Mouse (Mus musculus): ENCODE data around the gene Odf2. TPM values are rescaled to one million over a fixed set of nuclear protein-coding genes. Genes with fewer than 3 reads are reported as not detected.
A peak's percentile ranks its signal among the peaks of the same experiment; 100 is the strongest.

Odf2 gene
- 64.3 and 67.2 TPM in 2 replicates for polyA plus RNA-seq (2014; fragmentation: Nextera tagmentation; extraction: Ambion mirVana)

- peaks cover 23% of the 10 kb centered on the region for H3K36me3 ChIP-seq (ENCODE audit: control insufficient read depth, insufficient read depth, low read length)
- H3K9me3 ChIP-seq (ENCODE audit: control insufficient read depth, low read depth, low read length) = no peaks in the 10 kb centered on the region
- peaks cover 12% of the 10 kb centered on the region for H3K4me1 ChIP-seq (ENCODE audit: control insufficient read depth, insufficient read depth, low read length)
- under 1% methylated on average over 70 of the region's 70 CpGs for WGBS
- H3K4me2 ChIP-seq (replicated peaks; ENCODE audit: low read depth, low read length) = peak within 1 kb of the TSS; percentile 87
- peak; percentile 89 for ATAC-seq (ENCODE audit: insufficient number of reproducible peaks, insufficient read depth, low FRiP score, low read depth)
- H3K27me3 ChIP-seq (ENCODE audit: control insufficient read depth, insufficient read depth, low read length) = no peaks in the 10 kb centered on the region
- peak within 1 kb of the TSS; percentile 92 for H3K9ac ChIP-seq (replicated peaks; ENCODE audit: low read depth, low read length)
- peak within 1 kb of the TSS; percentile 93 for H3K27ac ChIP-seq (ENCODE audit: low read length)
- H3K4me3 ChIP-seq (ENCODE audit: low read depth, low read length) = peak within 1 kb of the TSS; percentile 100
These were observed at the start of gene Odf2 for GRCm38 (mm10) chr2:29889066-29889944. TSS of gene Odf2 (plus strand) at chr2:29889221.

GRCm38 (mm10) chr2:29839460-29839859, 49.6 kb upstream of the Odf2 start:
- H3K4me3 ChIP-seq (ENCODE audit: low read depth, low read length) = no peak overlapping the region
- no peaks in the 10 kb centered on the region for H3K9me3 ChIP-seq (ENCODE audit: control insufficient read depth, low read depth, low read length)
- no peak overlapping the region for H3K4me2 ChIP-seq (replicated peaks; ENCODE audit: low read depth, low read length)
- peaks cover 20% of the 10 kb centered on the region for H3K36me3 ChIP-seq (ENCODE audit: control insufficient read depth, insufficient read depth, low read length)
- no peak overlapping the region for H3K9ac ChIP-seq (replicated peaks; ENCODE audit: low read depth, low read length)
- H3K27ac ChIP-seq (ENCODE audit: low read length) = no peak overlapping the region
- WGBS = 37% methylated on average over 4 of the region's 4 CpGs
- no peak for ATAC-seq (ENCODE audit: insufficient number of reproducible peaks, insufficient read depth, low FRiP score, low read depth)
- peaks cover 7% of the 10 kb centered on the region for H3K27me3 ChIP-seq (ENCODE audit: control insufficient read depth, insufficient read depth, low read length)
- no peaks in the 10 kb centered on the region for H3K4me1 ChIP-seq (ENCODE audit: control insufficient read depth, insufficient read depth, low read length)

- Histone ChIP-seq H3K4me1 (ENCODE audit: control insufficient read depth, insufficient read depth, low read length) (peaks cover 6% of the 10 kb centered on the region; the same call in 1 of the 2 replicates), H3K9ac (replicated peaks; ENCODE audit: low read depth, low read length) (no peak overlapping the region), H3K27me3 (ENCODE audit: control insufficient read depth, insufficient read depth, low read length) (peaks cover 32% of the 10 kb centered on the region), H3K9me3 (ENCODE audit: control insufficient read depth, low read depth, low read length) (no peaks in the 10 kb centered on the region), H3K36me3 (ENCODE audit: control insufficient read depth, insufficient read depth, low read length) (peaks cover 17% of the 10 kb centered on the region), H3K4me2 (replicated peaks; ENCODE audit: low read depth, low read length) (no peak overlapping the region), H3K27ac (ENCODE audit: low read length) (no peak overlapping the region), H3K4me3 (ENCODE audit: low read depth, low read length) (no peak overlapping the region)
- WGBS = 70% methylated on average over 9 of the region's 9 CpGs
- ATAC-seq (ENCODE audit: insufficient number of reproducible peaks, insufficient read depth, low FRiP score, low read depth) = no peak
These were observed 45.6 kb upstream of the Odf2 start for GRCm38 (mm10) chr2:29843231-29844105.

- no peak overlapping the region for H3K4me2 ChIP-seq (replicated peaks; ENCODE audit: low read depth, low read length)
- H3K9ac ChIP-seq (replicated peaks; ENCODE audit: low read depth, low read length) = no peak overlapping the region
- peaks cover 6% of the 10 kb centered on the region; the same call in 1 of the 2 replicates for H3K4me1 ChIP-seq (ENCODE audit: control insufficient read depth, insufficient read depth, low read length)
- 78% methylated on average over 2 of the region's 2 CpGs for WGBS
- H3K9me3 ChIP-seq (ENCODE audit: control insufficient read depth, low read depth, low read length) = no peaks in the 10 kb centered on the region
- no peak for ATAC-seq (ENCODE audit: insufficient number of reproducible peaks, insufficient read depth, low FRiP score, low read depth)
- peaks cover 13% of the 10 kb centered on the region for H3K36me3 ChIP-seq (ENCODE audit: control insufficient read depth, insufficient read depth, low read length)
- peaks cover 32% of the 10 kb centered on the region for H3K27me3 ChIP-seq (ENCODE audit: control insufficient read depth, insufficient read depth, low read length)
- H3K27ac ChIP-seq (ENCODE audit: low read length) = no peak overlapping the region
- H3K4me3 ChIP-seq (ENCODE audit: low read depth, low read length) = no peak overlapping the region
These were observed 44.9 kb upstream of the Odf2 start for GRCm38 (mm10) chr2:29844115-29844514.

DNA sequence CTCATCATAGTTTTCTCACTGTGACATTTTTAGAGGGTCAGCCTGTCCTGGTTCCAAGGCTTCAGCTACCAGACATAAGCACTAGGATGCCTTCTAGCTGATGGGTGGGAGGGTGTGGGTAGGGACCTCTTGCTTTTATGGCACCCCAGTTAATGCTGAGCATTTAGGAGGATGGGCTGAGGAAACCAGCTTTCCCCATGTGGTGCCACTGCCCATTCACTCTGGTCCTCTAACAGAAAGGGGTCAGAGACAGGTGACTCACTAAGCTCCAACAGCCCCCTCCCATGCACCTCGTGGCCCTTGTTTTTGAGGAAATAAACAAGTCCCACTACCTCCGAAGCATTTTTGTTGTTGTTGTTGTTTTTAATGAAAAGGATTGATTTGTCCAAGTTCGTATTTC, 44.4 kb upstream of the Odf2 start:
- no peak for ATAC-seq (ENCODE audit: insufficient number of reproducible peaks, insufficient read depth, low FRiP score, low read depth)
- H3K9me3 ChIP-seq (ENCODE audit: control insufficient read depth, low read depth, low read length) = no peaks in the 10 kb centered on the region
- no peak overlapping the region for H3K27ac ChIP-seq (ENCODE audit: low read length)
- H3K4me3 ChIP-seq (ENCODE audit: low read depth, low read length) = no peak overlapping the region
- peaks cover 13% of the 10 kb centered on the region for H3K36me3 ChIP-seq (ENCODE audit: control insufficient read depth, insufficient read depth, low read length)
- WGBS = 31% methylated on average over 3 of the region's 3 CpGs
- H3K27me3 ChIP-seq (ENCODE audit: control insufficient read depth, insufficient read depth, low read length) = peaks cover 32% of the 10 kb centered on the region
- H3K4me1 ChIP-seq (ENCODE audit: control insufficient read depth, insufficient read depth, low read length) = peaks cover 6% of the 10 kb centered on the region; the same call in 1 of the 2 replicates
- H3K4me2 ChIP-seq (replicated peaks; ENCODE audit: low read depth, low read length) = no peak overlapping the region
- H3K9ac ChIP-seq (replicated peaks; ENCODE audit: low read depth, low read length) = no peak overlapping the region

GRCm38 (mm10) chr2:29845636-29846035, 43.4 kb upstream of the Odf2 start:
- no peak for ATAC-seq (ENCODE audit: insufficient number of reproducible peaks, insufficient read depth, low FRiP score, low read depth)
- Histone ChIP-seq H3K27ac (ENCODE audit: low read length) (no peak overlapping the region), H3K36me3 (ENCODE audit: control insufficient read depth, insufficient read depth, low read length) (peaks cover 13% of the 10 kb centered on the region), H3K4me3 (ENCODE audit: low read depth, low read length) (peak overlapping the region; percentile 18), H3K9me3 (ENCODE audit: control insufficient read depth, low read depth, low read length) (no peaks in the 10 kb centered on the region), H3K4me2 (replicated peaks; ENCODE audit: low read depth, low read length) (peak overlapping the region; percentile 35), H3K27me3 (ENCODE audit: control insufficient read depth, insufficient read depth, low read length) (peaks cover 32% of the 10 kb centered on the region), H3K9ac (replicated peaks; ENCODE audit: low read depth, low read length) (no peak overlapping the region), H3K4me1 (ENCODE audit: control insufficient read depth, insufficient read depth, low read length) (peaks cover 6% of the 10 kb centered on the region; the same call in 1 of the 2 replicates)
- WGBS = 15% methylated on average over 25 of the region's 25 CpGs

DNA sequence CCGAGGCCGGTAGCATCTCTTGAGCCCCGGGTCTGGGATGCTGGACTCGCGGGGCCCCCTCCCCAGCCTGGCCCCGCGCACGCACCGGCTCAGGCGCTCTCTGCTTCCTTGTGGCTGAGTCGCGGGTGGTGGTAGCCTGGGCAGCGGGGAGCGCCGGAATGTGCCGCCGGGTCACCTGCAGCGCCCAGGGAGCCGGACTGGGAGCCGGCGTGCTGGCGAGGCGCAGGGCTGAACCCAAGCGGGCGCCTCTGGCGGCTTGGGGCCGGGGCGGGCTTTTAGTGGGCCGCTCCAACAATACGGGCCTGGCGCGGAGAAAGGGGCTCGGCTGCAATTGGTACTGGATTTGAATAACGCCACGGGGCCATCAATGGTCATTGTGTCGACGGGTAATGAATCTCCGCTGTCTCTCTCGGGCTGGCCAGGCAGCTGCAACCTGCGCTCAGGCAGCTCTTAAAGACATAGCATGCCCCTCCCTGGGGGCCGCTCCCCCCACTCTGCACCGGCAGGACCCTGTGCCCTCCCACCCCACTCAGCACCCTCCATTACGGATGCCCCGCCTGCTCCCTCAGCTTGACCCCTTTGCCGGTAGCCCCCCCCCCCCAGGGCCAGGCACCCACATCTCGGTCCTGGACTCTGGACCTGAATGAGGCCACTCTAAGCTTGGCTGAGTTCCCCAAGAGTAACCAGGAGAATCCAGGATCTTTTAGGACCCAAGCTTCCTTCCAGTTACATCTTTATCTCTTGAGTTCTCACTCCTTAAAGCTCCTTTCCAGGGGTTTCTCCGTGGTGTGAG, 42.8 kb upstream of the Odf2 start:
- peaks cover 11% of the 10 kb centered on the region for H3K36me3 ChIP-seq (ENCODE audit: control insufficient read depth, insufficient read depth, low read length)
- 8% methylated on average over 47 of the region's 47 CpGs for WGBS
- no peak overlapping the region for H3K27ac ChIP-seq (ENCODE audit: low read length)
- H3K9me3 ChIP-seq (ENCODE audit: control insufficient read depth, low read depth, low read length) = no peaks in the 10 kb centered on the region
- ATAC-seq (ENCODE audit: insufficient number of reproducible peaks, insufficient read depth, low FRiP score, low read depth) = no peak
- H3K9ac ChIP-seq (replicated peaks; ENCODE audit: low read depth, low read length) = no peak overlapping the region
- peaks cover 6% of the 10 kb centered on the region; the same call in 1 of the 2 replicates for H3K4me1 ChIP-seq (ENCODE audit: control insufficient read depth, insufficient read depth, low read length)
- peak overlapping the region; percentile 35 for H3K4me2 ChIP-seq (replicated peaks; ENCODE audit: low read depth, low read length)
- peak overlapping the region; percentile 18 for H3K4me3 ChIP-seq (ENCODE audit: low read depth, low read length)
- H3K27me3 ChIP-seq (ENCODE audit: control insufficient read depth, insufficient read depth, low read length) = peaks cover 32% of the 10 kb centered on the region

GRCm38 (mm10) chr2:29846911-29847310, 42.1 kb upstream of the Odf2 start:
- Histone ChIP-seq H3K4me2 (replicated peaks; ENCODE audit: low read depth, low read length) (no peak overlapping the region), H3K36me3 (ENCODE audit: control insufficient read depth, insufficient read depth, low read length) (peaks cover 7% of the 10 kb centered on the region), H3K27ac (ENCODE audit: low read length) (no peak overlapping the region), H3K27me3 (ENCODE audit: control insufficient read depth, insufficient read depth, low read length) (peaks cover 32% of the 10 kb centered on the region), H3K4me3 (ENCODE audit: low read depth, low read length) (no peak overlapping the region), H3K9ac (replicated peaks; ENCODE audit: low read depth, low read length) (no peak overlapping the region), H3K4me1 (ENCODE audit: control insufficient read depth, insufficient read depth, low read length) (peaks cover 6% of the 10 kb centered on the region; the same call in 1 of the 2 replicates), H3K9me3 (ENCODE audit: control insufficient read depth, low read depth, low read length) (no peaks in the 10 kb centered on the region)
- 47% methylated on average over 3 of the region's 3 CpGs for WGBS
- ATAC-seq (ENCODE audit: insufficient number of reproducible peaks, insufficient read depth, low FRiP score, low read depth) = no peak

Measured in stomach, embryonic 14.5 days (tissue).